Mouse (Mus musculus) monocyte, adult 2 months (primary cell): ENCODE data around the gene Col26a1.

Experiments
- DNase-seq, 2 experiments: peaks; one replicate each; pipeline ENCODE4 v3.0.0; 2022; ENCODE audit warnings: low spot score in 2 of 2, low read depth in 1 of 2

The Col26a1 gene

DNA sequence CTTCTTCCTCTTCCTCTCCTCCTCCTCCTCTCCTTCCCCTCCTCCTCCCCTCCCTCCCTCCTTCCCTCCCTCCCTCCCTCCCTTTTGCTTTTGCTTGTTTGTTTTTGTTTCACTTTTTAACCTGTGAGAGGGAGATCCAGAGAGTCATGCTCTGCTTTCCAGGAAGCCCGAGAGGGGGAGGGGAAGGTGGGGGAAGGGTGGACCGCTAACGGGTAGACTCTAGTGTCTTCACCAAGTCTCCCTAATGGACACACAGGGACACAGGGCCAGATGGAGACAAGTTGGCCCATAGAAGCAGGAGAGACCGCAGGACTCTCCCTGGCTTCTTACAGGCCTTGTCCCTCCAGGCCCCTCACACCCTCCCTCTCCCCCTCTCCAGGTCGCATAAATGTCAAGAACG, 188.0 kb downstream of the Col26a1 start:
- DNase-seq = no peak

DNA sequence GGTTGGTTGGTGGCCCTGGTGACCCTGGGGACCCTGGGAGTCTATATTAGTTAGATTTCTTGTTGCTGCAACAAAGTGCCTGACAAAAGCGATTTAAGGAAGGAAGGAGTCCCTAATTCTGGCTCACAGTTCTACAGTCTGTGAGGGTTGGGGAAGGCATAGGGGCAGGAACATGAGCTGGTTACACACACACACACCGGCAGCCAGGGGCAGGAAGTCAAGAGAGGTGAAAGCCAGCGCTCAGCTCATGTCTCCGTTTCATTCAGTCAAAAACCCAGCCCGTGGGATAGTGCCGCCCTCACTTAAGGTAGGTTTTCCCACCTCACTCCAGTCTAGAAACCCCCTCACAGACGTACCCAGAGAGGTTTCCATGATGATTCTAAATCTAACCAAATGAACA, 189.6 kb downstream of the Col26a1 start:
- no peak for DNase-seq

DNA sequence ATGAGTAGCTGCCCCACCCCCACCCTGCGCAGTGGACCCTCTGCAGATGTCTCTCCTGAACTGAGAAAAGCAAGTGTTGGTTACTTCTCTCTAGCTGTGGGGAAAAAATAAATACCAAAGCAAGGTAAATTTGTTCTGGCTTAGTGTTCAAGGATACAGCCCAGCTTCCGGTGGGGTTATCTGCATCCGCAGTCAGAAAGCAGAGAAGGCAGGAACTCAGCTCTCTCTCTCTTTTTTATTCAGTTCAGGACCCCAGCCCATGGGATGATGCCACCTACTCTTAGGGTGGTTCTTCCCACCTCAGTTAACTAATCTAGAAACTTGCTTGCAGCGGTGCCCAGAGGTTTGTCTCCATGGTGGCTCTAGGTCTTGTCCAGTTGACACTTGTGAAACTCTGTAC, 190.2 kb downstream of the Col26a1 start, which contains the start of gene Myl10:
Gene Myl10 (plus strand): TSS at position 363 of the 400 bp plus-strand sequence.
- DNase-seq = no peak
